Mouse (Mus musculus) macrophage (primary cell): ENCODE data around the gene Cdc42bpb. TPM values are rescaled to one million over a fixed set of nuclear protein-coding genes. Genes with fewer than 3 reads are reported as not detected.

Experiments used
- H3K27ac ChIP-seq: fragments of 350-480 bp; formaldehyde crosslinking; 2 replicates; pipeline ENCODE4 v1.9.0; 2021
- H3K36me3 ChIP-seq: fragments of 350-480 bp; formaldehyde crosslinking; 2 replicates; pipeline ENCODE4 v1.9.0; 2021; ENCODE audit errors: inconsistent target
- H3K4me3 ChIP-seq: fragments of 350-480 bp; formaldehyde crosslinking; 2 replicates; pipeline ENCODE4 v1.9.0; 2021; ENCODE audit errors: inconsistent target
- H3K79me2 ChIP-seq: fragments of 350-480 bp; formaldehyde crosslinking; 2 replicates; pipeline ENCODE4 v1.9.0; 2021; ENCODE audit errors: inconsistent target
- WGBS: methylation state at CpG from one replicate; pipeline ENCODE4 v1.1.7; 2026; ENCODE audit warnings: inconsistent platforms; ENCODE audit not compliant: missing documents; 5-methylcytosine and 5-hydroxymethylcytosine counted together
- polyA plus RNA-seq: library from polyadenylated mRNA; stranded (reverse); fragments of 250-400 nt; gene quantifications from 3 replicates; pipeline ENCODE4 v1.2.4, GENCODE M21; 2018; ENCODE audit warnings: inconsistent platforms

The Cdc42bpb gene
- polyA plus RNA-seq, 1 experiment from 2014 or later, result 86.3 TPM

DNA sequence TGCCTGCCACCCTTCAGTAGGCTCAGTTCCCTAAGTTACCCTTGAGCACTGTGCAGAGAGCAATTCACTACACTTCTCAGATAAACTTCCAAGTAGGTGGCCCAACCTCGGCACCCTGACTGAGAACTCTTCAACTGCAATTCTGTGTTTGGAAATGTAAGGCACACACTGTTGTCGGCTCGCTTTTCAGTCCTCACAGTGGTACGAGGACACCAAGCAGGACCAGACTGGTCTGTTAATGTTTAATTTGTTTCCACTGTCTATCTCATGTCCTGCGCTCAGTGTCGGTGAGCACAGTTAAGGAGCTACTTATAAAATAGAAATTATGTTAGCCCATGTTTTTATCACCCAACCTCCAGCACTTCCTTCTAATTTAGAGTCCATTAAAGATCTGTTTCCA, 4.1 kb downstream of the Cdc42bpb start:
- no peak overlapping the region for H3K27ac ChIP-seq

DNA sequence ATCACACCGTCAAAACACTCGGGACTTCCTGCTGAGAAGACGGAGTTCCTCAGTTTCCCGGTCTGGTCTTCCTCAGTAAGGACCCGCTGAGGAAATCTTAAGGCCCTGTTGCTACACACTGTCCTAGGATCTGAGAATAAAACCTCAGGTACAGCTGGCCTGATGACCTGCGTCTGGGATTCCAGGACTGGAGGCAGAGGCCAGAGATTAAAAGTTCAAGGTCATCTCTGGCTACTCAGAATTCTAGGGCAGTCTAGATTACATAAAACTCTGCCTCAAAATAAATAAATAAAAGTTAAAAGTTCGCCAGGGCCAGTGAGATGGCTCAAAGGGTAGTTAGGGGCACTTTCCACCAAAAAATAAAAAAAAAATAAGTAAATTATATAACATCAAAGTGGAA, 5.6 kb downstream of the Cdc42bpb start:
- no peak overlapping the region for H3K27ac ChIP-seq
- no peak overlapping the region for H3K4me3 ChIP-seq
- H3K79me2 ChIP-seq, result peaks cover 100% of the 10 kb centered on the region
- H3K36me3 ChIP-seq, result no peaks in the 10 kb centered on the region
- WGBS, result 93% methylated on average over 7 of the region's 7 CpGs

More for the DNA sequence above, 4.1 kb downstream of the Cdc42bpb start:
- WGBS, result 95% methylated on average over 6 of the region's 6 CpGs
- Histone ChIP-seq H3K79me2 (peaks cover 85% of the 10 kb centered on the region), H3K36me3 (no peaks in the 10 kb centered on the region), H3K4me3 (no peak overlapping the region)

DNA sequence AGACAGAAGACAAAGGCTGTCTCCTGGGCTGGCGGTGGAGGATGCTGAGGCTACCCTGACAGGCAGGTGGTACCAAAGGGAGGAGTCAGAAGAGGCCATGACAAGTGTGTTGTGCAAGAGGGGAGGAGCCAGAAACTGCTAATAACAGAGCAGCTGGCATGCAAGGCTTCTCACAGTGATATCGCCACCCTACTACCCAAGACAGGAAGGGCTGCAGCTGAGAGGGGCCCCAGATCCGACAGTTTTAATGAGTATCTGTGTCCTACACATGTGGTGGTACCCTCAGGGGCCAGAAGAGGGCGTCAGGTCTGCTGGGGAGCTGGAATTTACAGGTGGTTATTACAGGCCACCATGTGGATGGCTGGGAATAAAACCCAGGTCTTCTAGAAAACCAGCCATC, 7.3 kb downstream of the Cdc42bpb start:
- 67% methylated on average over 4 of the region's 4 CpGs for WGBS
- peaks cover 100% of the 10 kb centered on the region for H3K79me2 ChIP-seq
- H3K4me3 ChIP-seq, result no peak overlapping the region
- no peaks in the 10 kb centered on the region for H3K36me3 ChIP-seq
- no peak overlapping the region for H3K27ac ChIP-seq

DNA sequence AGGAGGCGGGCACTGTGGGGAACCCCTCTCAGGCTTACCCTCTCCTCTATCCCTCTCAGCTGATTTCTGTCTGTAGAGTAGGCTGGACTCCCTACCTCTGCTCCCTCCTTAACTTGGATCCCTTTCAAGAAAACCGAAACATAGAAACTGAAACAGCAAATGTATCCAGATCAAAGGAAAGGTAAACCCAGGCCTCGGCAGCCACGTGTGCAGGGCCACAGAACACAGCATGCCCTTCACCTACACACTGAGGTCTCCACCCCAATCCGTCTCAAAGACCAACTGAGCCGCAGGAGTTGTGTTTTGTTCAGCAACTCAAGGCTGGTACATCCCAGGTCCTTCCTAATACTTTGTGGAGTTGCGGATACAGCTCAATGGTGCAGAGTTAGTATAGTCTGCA, 10.5 kb downstream of the Cdc42bpb start:
- Histone ChIP-seq H3K4me3 (no peak overlapping the region), H3K36me3 (no peaks in the 10 kb centered on the region), H3K79me2 (peaks cover 100% of the 10 kb centered on the region), H3K27ac (no peak overlapping the region)
- WGBS, result 85% methylated on average over 7 of the region's 7 CpGs

GRCm38 (mm10) chr12:111364234-111364633, 13.3 kb downstream of the Cdc42bpb start:
- Histone ChIP-seq H3K27ac (no peak overlapping the region), H3K36me3 (no peaks in the 10 kb centered on the region), H3K4me3 (no peak overlapping the region), H3K79me2 (peaks cover 100% of the 10 kb centered on the region)
- WGBS, result 92% methylated on average over 3 of the region's 3 CpGs

DNA sequence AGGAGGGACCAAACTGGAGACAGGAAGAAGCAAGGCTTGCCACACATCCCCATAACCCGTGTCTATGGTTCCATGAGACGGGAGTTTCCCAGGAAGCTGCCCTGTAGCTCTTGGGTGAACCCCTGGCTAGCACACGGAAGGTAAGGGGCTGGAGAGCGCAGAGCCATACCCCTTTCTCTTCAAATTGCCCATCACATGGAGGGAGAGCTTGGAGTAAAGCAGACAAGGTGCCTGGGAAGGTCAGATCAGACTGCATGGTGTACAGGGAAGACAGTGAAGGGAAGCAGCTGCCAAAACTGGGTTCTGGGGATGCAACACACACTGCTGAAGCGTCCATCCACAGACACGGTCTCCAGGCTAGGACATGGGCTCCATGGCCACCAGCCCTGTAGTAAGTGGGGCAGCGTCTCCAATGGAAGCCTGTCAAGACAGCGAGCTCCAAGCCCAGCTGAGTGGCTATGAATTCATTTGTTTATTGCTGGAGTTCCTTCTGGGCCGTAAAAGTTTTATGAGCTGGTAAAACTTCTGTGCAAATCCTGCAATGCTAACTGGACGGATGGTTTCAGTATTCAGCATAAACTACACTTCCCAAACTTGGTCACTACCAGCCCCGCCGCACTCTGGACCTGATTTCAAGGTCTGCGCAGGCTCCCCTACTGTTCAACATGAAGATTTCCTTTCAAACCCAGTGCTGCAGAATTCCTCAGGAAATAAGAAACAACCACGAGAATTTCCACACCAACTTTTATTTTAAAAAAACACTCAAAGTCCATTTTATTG, 16.0 kb downstream of the Cdc42bpb start:
- Histone ChIP-seq H3K27ac (no peak overlapping the region), H3K36me3 (no peaks in the 10 kb centered on the region), H3K79me2 (peaks cover 100% of the 10 kb centered on the region), H3K4me3 (no peak overlapping the region)
- 82% methylated on average over 14 of the region's 14 CpGs for WGBS

- WGBS, result 96% methylated on average over 16 of the region's 16 CpGs
- no peaks in the 10 kb centered on the region for H3K36me3 ChIP-seq
- H3K79me2 ChIP-seq, result peaks cover 100% of the 10 kb centered on the region
- H3K27ac ChIP-seq, result no peak overlapping the region
- no peak overlapping the region for H3K4me3 ChIP-seq
Observed at GRCm38 (mm10) chr12:111360671-111361070, 16.8 kb downstream of the Cdc42bpb start.

- Histone ChIP-seq H3K4me3 (no peak overlapping the region), H3K27ac (no peak overlapping the region), H3K36me3 (no peaks in the 10 kb centered on the region), H3K79me2 (peaks cover 100% of the 10 kb centered on the region)
- 92% methylated on average over 8 of the region's 8 CpGs for WGBS
Observed at GRCm38 (mm10) chr12:111356216-111356615, 21.3 kb downstream of the Cdc42bpb start.

- no peak overlapping the region for H3K27ac ChIP-seq
- no peaks in the 10 kb centered on the region for H3K36me3 ChIP-seq
- peaks cover 100% of the 10 kb centered on the region for H3K79me2 ChIP-seq
- WGBS, result 79% methylated on average over 5 of the region's 5 CpGs
- no peak overlapping the region for H3K4me3 ChIP-seq
Observed at GRCm38 (mm10) chr12:111354142-111354541, 23.4 kb downstream of the Cdc42bpb start.

- H3K27ac ChIP-seq, result no peak overlapping the region
- peaks cover 100% of the 10 kb centered on the region for H3K79me2 ChIP-seq
- WGBS, result 92% methylated on average over 15 of the region's 15 CpGs
- no peak overlapping the region for H3K4me3 ChIP-seq
- H3K36me3 ChIP-seq, result no peaks in the 10 kb centered on the region
Observed at GRCm38 (mm10) chr12:111353439-111353915, 24.0 kb downstream of the Cdc42bpb start.

DNA sequence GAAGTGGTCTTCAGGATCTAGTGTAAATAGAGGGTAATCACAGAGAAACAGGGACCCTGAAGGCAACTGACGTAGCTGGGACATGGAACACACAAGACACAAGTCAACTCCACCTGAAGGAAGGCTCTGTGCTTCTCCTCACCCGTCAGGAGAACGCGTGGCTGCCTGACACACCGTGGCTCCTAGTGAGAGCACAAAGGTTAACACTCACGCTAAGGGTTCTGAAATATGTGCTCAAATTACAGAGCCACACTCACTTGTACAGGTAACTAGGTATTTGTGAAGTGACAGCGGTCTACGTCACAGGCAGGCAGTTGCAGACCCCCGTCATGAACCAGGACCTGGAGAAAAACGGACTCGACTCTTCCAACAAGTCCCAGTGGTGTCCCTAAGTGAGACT, 24.5 kb downstream of the Cdc42bpb start:
- WGBS, result 92% methylated on average over 11 of the region's 11 CpGs
- peaks cover 100% of the 10 kb centered on the region for H3K79me2 ChIP-seq
- H3K4me3 ChIP-seq, result no peak overlapping the region
- H3K27ac ChIP-seq, result no peak overlapping the region
- H3K36me3 ChIP-seq, result no peaks in the 10 kb centered on the region

DNA sequence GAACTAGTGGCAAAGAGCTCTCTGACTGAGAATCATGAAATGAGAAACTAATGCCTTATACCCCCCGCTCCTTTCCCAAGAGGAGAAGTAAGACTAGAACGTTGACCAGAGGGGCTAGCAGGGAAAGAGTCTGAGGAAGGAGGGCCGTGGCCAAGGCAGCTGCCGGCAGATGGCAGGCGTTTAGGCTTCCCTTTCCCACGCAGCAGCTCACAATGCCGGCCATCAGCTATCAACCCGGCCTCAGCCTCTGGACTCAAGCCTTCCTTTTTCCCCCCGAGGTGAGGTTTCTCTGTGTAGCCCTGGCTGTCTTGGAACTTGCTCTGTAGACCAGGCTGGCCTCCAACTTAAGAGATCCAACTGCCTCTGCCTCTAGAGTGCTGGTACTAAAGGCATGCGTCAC, 25.0 kb downstream of the Cdc42bpb start:
- H3K36me3 ChIP-seq, result no peaks in the 10 kb centered on the region
- no peak overlapping the region for H3K4me3 ChIP-seq
- H3K79me2 ChIP-seq, result peaks cover 100% of the 10 kb centered on the region
- WGBS, result 95% methylated on average over 5 of the region's 10 CpGs
- no peak overlapping the region for H3K27ac ChIP-seq

DNA sequence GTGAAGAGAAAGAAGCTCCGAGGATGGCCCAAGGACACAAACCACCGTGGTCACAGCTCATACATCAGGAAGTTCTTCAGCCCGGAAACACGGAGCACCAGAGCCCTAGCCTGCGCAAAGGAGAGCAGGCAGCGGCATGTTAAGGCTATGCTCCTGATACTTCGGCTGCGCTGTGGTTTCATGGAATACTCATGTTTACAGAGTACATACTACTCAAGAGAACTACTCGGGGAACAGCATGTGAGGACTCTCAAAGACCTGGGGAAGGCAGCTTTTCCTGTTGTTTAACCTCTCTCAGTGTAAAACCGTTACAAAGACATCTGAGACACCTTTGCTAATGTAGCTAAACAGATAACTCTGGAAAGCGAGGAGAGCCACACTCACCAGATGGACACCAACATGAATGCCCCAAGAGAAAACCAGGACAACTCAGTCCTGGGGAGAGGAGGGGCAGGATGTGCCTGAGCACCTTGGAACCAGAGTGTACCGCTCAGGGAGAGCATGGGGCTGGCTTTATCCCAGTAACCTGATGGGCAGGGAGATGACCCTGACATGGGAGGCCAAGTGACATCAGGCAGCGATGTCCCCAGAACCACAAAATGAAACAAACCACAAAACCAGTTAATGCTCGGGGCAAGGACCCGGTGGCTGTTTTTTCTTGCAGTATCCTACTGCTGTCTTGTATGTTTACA, 27.8 kb downstream of the Cdc42bpb start:
- Histone ChIP-seq H3K36me3 (no peaks in the 10 kb centered on the region), H3K4me3 (no peak overlapping the region), H3K27ac (no peak overlapping the region), H3K79me2 (peaks cover 93% of the 10 kb centered on the region)
- WGBS, result 88% methylated on average over 13 of the region's 15 CpGs

- Histone ChIP-seq H3K27ac (no peak overlapping the region), H3K79me2 (peaks cover 45% of the 10 kb centered on the region), H3K4me3 (no peak overlapping the region), H3K36me3 (peaks cover 23% of the 10 kb centered on the region)
- 0% methylated on average over 1 of the region's 1 CpGs for WGBS
Observed at GRCm38 (mm10) chr12:111343956-111344355, 33.6 kb downstream of the Cdc42bpb start.

DNA sequence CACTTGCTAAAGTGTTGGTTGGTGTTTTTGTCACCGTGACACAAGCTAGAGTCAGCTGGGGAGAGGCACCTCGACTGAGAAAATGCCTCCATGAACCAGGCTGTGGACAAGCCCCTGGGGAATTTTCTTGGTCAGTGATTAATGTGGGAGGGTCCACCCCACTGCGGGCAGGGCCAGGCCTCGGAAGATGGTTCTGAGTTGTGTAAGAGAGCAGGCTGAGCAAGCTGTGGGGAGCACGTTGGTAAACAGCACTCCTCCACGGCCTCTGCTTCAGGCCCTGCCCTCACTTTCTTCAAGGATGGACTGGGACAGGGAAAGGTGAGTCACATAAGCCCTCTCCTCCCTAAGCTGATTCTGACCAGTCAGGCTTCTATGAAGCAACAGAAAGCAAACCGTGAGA, 36.8 kb downstream of the Cdc42bpb start:
- Histone ChIP-seq H3K36me3 (peaks cover 54% of the 10 kb centered on the region), H3K4me3 (no peak overlapping the region)

More for the DNA sequence above, 36.8 kb downstream of the Cdc42bpb start:
- Histone ChIP-seq H3K79me2 (peaks cover 12% of the 10 kb centered on the region; the same call in 1 of the 2 replicates), H3K27ac (no peak overlapping the region)
- WGBS, result 88% methylated on average over 7 of the region's 7 CpGs
